Mouse (Mus musculus): ENCODE measurements around the gene Sptbn4.

Sptbn4 gene

GRCm38 (mm10) chr7:27323001-27323400 is 124.5 kb downstream of the Sptbn4 start:
- no peak for DNase-seq

GRCm38 (mm10) chr7:27322291-27322690 is 125.2 kb downstream of the Sptbn4 start:
- DNase-seq: peak in 1 of 2 experiments; percentile 37

- DNase-seq: no peak
These were observed 128.1 kb downstream of the Sptbn4 start for GRCm38 (mm10) chr7:27319411-27319810.

- peak; percentile 39 to 46 for DNase-seq
These were observed 131.5 kb downstream of the Sptbn4 start for GRCm38 (mm10) chr7:27315958-27316357.

GRCm38 (mm10) chr7:27314393-27314792 is 133.1 kb downstream of the Sptbn4 start:
- no peak for DNase-seq

GRCm38 (mm10) chr7:27311651-27312284 is 135.7 kb downstream of the Sptbn4 start:
- DNase-seq: no peak

- no peak for DNase-seq
These were observed 136.4 kb downstream of the Sptbn4 start for GRCm38 (mm10) chr7:27310996-27311535.

GRCm38 (mm10) chr7:27310306-27310705 is 137.2 kb downstream of the Sptbn4 start:
- DNase-seq: no peak

- no peak for DNase-seq
These were observed 137.7 kb downstream of the Sptbn4 start for GRCm38 (mm10) chr7:27309832-27310231.

GRCm38 (mm10) chr7:27308821-27309549 is 138.5 kb downstream of the Sptbn4 start:
- DNase-seq: no peak

- no peak for DNase-seq
These were observed 139.9 kb downstream of the Sptbn4 start for GRCm38 (mm10) chr7:27307551-27307950.
